Mouse (Mus musculus) adrenal gland, adult 2 months (tissue): Measurements from ENCODE around the gene Alox5. TPM values are rescaled to one million over a fixed set of nuclear protein-coding genes. Genes with fewer than 3 reads are reported as not detected.

Experiments used
- DNase-seq: peaks from one replicate; pipeline ENCODE4 v3.0.0; 2021
- polyA plus RNA-seq: library from polyadenylated mRNA; depleted of rRNA; stranded (reverse); fragments of >200 nt; gene quantifications from 2 replicates; pipeline ENCODE4 v1.2.3, GENCODE M21; 2012; rRNA removed
- total RNA-seq, 2 experiments: library from RNA; stranded (reverse); gene quantifications; 2 replicates each; pipeline ENCODE4 v1.2.3; 2021

The Alox5 gene
- total and polyA plus RNA-seq, 3 experiments: 1.3 to 2.2 (median 1.8) TPM

DNA sequence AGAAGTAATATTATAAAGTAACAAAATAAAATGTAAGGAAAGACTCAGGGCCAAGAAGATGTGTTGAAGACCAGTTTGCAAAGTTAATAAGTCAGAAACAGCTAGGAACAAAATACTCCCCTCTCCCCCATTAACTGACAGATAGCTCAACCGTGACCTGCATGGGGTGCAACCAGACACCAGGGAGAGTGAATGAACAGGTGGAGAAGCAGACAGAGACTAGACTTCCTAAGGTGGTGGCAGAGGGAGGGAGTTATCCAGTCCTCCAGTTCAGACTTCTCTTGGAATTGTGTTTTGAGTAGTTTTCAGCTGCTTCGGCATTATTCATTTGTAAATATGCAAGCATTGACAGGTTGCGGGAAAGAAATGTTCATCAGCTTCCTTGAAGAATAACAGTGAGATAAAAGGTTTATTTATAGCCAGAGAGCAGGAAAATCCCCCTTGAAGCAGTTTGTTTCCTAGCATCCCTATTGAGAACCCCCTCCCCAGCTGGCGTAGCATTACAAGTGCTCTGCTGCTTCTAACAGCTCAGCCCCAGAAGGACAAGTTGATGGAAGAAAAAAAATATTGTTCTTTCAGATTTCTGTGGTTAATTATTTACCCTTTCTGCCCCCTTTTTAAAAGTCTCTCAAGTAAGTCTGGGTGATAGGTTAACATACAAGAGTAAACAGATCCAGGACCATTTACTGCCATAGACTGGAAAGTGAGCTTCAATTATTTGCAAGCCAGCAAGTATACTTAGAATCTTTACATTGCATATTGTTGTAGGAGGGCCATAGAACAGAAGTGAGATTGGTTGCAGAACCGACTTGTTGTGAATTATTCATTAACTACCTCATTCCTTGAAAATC is 75.6 kb downstream of the Alox5 start:
- no peak for DNase-seq

DNA sequence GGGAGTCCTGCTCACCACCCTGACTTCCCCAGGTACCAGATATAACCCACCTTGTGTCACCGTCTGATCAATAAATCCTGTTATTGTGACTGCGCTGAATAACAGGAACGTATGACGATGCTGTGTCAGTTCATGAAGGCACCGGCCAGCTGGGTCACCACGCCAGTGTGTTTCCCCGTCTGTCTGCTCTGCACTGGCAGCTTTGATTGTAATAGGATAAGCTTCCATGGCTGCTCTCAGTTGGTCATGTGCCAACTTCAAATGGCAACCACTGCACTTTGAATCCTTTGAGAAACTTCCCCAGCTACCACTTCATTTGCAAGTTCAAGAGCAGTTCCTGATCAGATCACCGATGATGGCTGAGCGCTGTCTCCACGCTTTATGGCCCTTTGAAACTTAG is 77.4 kb downstream of the Alox5 start:
- DNase-seq: no peak

DNA sequence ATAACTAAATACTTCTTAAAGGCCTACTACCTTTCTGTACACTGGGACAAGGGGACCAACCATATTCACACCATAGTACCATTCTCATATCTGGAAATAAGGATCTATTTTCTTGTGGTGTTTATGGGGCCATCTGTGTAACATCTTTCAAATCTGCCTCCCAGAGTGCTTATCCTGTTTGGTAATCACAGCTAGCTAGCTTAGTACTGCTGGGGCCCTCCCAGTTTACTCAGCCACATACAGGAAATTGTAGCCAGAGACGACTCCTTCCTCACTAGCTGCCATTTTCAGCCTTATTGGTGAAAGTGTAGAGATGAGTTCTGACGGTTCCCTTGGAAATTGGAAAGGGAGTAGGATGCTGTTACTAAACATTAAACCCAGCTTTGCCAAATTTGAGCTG is 79.4 kb downstream of the Alox5 start:
- DNase-seq: no peak

DNA sequence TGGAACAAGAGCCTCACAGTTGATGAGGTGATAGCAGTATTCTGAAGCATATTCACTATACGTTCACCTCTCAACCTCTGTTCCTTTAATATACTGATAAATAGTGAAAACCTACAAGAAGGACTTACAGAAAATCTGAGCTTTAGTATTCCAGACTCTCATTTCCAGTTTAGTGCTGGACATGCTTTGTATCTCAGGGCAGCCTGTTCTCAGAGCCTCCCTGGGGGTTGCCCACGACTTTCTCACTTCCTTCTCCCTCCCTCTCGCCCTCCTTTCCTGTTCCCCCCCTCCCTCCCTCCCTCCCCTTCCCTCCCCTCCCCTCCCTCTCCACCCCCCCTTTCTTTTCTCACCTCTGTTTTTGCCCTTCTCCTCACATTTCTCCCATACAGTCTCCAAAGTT is 80.8 kb downstream of the Alox5 start:
- DNase-seq: no peak

DNA sequence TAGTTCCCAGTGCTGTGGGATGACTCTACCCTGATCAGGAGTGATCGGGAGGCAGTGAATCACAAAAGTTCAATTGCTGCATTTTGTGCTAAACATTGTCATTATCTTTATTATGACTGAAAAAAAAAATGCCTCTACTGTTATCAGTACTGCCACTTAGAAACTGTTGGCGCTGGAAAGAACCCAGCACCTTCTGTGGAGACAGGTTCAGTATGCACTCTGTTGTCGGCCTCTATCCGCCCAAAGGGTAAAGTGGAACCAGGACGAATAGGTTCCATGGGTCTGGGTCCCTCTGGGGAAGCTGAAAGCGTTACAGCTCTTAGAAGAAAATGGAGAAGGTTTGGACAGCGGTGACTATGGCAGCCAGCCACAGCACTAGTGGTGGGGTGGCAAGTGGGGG is 82.1 kb downstream of the Alox5 start:
- no peak for DNase-seq

DNA sequence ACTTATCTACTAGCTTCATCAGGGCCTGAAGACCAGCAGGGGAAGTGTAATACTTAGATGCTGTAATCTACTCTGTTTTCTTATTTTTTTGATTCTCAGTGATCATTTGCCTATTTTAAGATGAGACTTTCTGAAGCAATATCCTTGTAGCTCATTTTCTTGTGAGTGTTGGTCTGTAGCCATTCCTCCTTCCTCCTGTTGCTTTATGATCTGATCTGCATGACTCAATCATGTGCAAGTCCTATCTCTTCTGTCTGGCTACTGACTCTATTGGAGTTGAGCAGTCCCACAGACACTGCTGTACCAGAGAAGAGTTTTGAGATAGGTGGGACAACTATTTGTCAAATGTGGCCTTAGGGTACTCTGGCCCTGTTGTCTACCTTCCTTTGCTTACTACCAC is 86.4 kb downstream of the Alox5 start:
- no peak for DNase-seq

DNA sequence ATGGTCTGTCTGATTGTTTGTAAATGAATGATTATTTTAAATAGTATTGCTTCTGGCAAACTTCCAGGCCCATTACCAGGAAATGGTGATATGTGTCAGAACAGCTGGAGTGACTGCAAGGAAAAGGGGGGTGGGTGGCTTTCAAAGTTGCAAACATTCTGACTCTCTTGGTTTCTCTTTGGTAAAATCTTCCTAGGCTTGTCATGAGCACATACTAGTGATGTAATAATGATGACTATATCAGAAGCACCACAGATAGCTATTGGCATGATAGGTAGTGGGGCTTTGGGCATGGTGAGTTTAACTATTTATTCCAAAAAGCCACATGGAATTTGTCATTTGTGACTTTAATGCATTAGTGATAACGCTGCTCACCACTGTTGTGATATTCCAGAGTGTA is 86.8 kb downstream of the Alox5 start:
- no peak for DNase-seq

DNA sequence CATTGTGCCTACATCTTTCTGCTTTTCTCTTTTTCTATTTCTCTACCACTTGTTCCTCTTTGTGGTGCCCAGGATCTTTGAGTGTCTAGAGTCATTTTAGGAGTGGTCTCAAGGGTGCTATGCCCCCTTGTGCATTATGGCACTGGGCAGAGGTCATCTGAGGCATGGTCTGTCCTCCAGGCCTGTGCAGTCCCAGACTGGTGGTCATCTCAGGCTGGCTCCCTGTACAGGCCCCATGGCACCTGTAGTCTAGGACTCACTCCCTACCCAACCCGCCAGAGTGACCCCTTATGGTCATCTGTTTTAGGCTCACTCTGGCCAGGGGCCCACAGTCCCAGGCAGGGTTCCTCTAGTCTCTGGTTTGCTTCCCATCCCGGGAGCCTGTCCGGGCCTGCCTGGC is 89.5 kb downstream of the Alox5 start:
- DNase-seq: no peak

DNA sequence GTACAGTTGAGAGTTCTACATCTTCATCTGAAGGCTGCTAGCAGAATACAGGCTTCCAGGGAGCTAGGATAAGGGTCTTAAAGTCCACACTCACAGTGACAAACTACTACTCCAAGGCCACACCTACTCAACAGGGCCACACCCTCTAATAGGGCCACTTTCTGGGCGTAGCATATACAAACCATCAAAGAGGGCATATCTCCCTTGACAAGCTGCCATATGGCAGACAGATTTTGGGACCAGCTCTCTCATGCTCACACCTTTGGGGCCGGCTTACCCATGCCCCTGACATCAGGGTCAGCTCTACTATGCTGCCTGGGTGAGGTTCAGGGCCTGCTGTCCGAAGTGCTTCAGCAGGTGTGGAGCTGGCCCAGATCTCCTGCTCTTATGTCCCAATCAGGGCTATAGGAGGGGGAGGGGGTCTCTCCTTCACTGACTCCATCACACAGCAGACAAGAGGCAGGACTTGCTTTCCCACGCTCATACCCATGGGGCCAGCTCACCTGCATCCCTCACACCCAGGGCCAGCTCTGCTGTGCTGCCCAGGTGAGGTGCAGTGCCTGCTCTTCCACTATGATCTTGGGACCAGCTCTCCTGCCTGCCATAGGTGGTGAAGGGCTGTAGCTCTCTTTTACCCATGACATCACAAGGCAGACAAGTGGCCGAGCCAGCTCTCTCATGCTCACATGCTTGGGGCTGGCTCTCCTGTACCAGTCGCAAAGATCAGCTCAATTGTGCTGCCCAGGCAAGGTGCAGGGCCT is 90.6 kb downstream of the Alox5 start:
- DNase-seq: no peak

DNA sequence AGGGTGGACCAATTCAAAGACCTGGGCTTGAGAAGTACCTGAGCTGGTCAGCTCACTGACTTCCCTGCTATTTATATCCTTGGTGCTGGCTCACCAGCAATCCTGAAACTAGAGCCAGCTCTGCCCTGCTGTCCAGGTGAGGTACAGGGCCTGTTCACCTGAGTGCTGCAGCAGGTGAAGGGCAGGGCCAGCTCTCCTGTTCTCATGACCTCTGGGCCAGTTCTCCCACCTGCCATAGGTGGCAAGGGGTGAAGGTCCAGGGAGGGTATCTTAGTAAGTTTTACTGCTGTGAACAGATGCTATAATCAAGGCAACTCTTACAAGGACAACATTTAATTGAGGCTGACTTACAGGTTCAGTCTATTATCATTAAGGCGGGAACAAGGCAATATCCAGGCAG is 91.2 kb downstream of the Alox5 start:
- no peak for DNase-seq

DNA sequence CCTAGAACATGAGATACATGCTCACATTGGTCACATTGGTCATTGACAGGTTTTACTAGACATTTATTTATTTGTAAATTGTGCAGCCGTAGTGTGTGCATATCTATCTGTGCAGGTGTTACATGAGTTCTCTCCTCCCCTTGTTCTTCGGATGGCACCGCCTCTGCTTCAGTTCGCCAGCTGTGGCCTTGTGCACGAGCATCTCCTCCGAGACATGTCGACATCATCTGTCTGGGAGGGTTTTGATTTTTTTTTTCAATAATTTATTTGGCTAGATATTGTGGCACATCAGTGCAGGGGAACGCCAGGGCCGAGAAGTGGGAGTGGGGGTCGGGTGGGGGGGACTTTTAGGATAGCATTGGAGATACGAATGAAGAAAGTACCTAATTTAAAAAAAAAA is 93.0 kb downstream of the Alox5 start:
- DNase-seq: peak; percentile 39

DNA sequence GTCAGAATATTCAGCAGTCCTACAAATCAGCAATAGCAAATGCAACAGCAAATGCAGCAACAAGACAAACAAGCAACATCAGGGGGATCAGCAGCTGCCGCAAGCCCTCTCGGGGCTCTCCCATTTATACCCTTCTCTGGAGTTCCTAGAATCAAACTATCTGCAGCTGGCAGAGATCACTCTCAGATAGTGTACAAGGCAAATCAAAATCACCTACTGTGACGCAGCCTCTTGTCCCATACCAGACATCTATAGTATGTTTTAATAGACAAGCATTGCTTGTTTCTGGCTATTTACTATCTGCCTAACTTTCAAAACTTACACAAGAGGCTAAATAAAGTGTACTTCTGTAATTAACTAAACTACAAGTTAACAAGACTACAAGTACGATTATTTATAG is 99.0 kb downstream of the Alox5 start:
- DNase-seq: no peak

DNA sequence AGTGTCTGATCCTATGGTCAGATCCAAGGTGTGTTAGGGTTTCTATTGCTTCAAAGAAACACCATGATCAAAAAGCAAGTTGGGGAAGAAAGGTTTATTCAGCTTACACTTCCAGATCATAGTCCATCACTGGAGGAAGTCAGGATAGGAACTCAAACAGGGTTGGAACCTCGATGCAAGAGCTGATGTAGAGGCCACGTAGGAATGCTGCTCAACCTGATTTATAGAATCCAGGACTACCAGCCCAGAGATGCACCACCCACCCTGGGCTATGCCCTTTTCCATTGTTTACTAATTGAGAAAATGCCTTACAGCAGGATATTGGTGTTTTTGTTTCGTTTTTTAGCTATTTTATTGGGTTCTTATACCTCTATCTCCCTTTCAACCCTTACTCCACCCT is 99.5 kb downstream of the Alox5 start:
- DNase-seq: no peak

Other genes starting within 250 kb of the Alox5 start
- gene Zfand4, start 197.0 kb downstream of the Alox5 start, total RNA-seq: 1 to 10 TPM in 1 of 2 experiments, under 1 TPM in 1; 0.93 to 1.7 TPM
- 0.12 and 0.21 TPM in 2 replicates for gene Zfand4, start 197.0 kb downstream of the Alox5 start, polyA plus RNA-seq
- 10 to 100 TPM; 52.9 to 69.4 TPM for gene March8, start 123.2 kb downstream of the Alox5 start, total RNA-seq
- 81.0 and 98.0 TPM in 2 replicates for gene March8, start 123.2 kb downstream of the Alox5 start, polyA plus RNA-seq
- gene Olfr211, start 27.9 kb upstream of the Alox5 start, total RNA-seq: not detected
- not detected in 2 replicates for gene Olfr211, start 27.9 kb upstream of the Alox5 start, polyA plus RNA-seq
- gene Olfr212, start 45.3 kb upstream of the Alox5 start, total RNA-seq: under 1 TPM in 1 of 2 experiments, not detected in 1; 0.21 TPM
- gene Olfr212, start 45.3 kb upstream of the Alox5 start, polyA plus RNA-seq: not detected in 2 replicates
- not detected for gene Olfr213, start 77.3 kb upstream of the Alox5 start, total RNA-seq
- not detected in 2 replicates for gene Olfr213, start 77.3 kb upstream of the Alox5 start, polyA plus RNA-seq
- gene Gm5580, start 90.0 kb upstream of the Alox5 start, total RNA-seq: 1 to 10 TPM; 2.2 to 3.0 TPM
- 0.09 TPM in 1 of 2 replicates, not detected in the other for gene Gm5580, start 90.0 kb upstream of the Alox5 start, polyA plus RNA-seq
- gene Olfr214, start 93.1 kb upstream of the Alox5 start, total RNA-seq: not detected
- gene Olfr214, start 93.1 kb upstream of the Alox5 start, polyA plus RNA-seq: not detected in 2 replicates
- not detected for gene Olfr215, start 123.0 kb upstream of the Alox5 start, total RNA-seq
- gene Olfr215, start 123.0 kb upstream of the Alox5 start, polyA plus RNA-seq: not detected in 2 replicates
- gene Zfp422, start 167.8 kb upstream of the Alox5 start, total RNA-seq: 10 to 100 TPM; 14.8 to 22.9 TPM
- 5.0 and 6.6 TPM in 2 replicates for gene Zfp422, start 167.8 kb upstream of the Alox5 start, polyA plus RNA-seq
- 10 to 100 TPM in 1 of 2 experiments, 1 to 10 TPM in 1; 3.8 to 13.4 TPM for gene Depp1, start 189.4 kb upstream of the Alox5 start, total RNA-seq
- 16.6 and 22.8 TPM in 2 replicates for gene Depp1, start 189.4 kb upstream of the Alox5 start, polyA plus RNA-seq
- 1 to 10 TPM; 3.9 to 7.4 TPM for gene Rassf4, start 212.8 kb upstream of the Alox5 start, total RNA-seq
- 2.3 TPM in 2 replicates for gene Rassf4, start 212.8 kb upstream of the Alox5 start, polyA plus RNA-seq